Mouse (Mus musculus) frontal cortex, postnatal 10 days (tissue): ENCODE measurements around the gene Ep400.
A peak's percentile ranks its signal among the peaks of the same experiment; 100 is the strongest.

ENCODE experiments used
- DNase-seq, 2 experiments: peaks; one replicate each; pipeline ENCODE4 v3.0.0; 2022; ENCODE audit warnings: low spot score in 2 of 2, mixed read lengths in 1 of 2

The Ep400 gene

DNA sequence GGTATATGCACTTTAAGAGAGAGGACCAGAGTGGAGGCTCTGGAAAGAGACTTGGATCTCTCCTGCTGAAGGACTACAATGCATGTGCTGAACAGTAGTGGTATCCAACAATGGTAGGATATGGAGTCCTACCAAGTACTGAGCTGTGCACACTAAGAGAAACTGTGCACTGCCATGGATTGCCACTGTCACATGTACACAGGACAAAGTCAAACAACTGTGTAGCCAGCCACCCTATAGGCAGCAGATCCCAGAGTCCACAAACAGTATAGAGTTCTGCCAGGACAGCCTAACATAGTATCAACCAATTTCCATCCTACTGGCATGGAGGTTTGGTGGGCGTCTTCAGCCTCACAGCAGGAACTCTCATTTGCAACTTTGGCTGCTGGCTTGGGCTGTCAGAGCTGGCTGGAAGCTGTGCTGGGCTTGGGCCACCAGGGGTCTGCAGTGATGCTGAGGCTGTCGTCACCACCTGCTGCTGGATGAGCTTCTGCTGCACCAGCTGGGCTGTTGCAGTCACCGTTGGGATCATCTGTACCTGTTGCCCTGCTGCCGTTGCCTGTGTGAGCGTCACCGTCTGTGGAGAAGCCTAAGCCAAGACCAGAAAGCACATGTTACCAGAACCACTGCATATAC, 104.9 kb downstream of the Ep400 start:
- no peak for DNase-seq

DNA sequence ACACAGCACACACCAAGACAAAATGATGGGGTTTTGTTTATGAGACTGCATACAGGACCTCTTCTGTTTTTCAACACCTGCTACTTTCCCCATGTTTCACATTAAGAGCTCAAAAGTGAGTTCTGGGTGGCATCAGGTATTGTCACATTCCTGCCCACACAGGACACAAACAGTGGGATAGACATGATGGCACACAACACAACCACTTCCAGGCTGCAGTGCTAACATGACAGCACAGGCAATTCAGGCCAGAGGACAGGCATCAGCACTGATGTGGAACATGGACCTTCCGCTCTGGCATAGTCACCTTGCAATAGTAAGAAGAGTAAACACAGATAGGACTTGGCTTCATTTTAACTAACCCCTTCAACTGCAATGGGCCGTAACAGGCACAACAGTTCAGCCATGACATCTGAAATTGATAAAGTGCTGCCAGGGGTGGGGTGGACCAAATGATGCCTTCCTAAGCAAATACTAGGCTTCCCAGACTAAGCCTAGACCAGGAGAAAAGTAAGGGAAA, 105.7 kb downstream of the Ep400 start:
- no peak for DNase-seq

GRCm38 (mm10) chr5:110664041-110664440, 106.5 kb downstream of the Ep400 start:
- DNase-seq = no peak

DNA sequence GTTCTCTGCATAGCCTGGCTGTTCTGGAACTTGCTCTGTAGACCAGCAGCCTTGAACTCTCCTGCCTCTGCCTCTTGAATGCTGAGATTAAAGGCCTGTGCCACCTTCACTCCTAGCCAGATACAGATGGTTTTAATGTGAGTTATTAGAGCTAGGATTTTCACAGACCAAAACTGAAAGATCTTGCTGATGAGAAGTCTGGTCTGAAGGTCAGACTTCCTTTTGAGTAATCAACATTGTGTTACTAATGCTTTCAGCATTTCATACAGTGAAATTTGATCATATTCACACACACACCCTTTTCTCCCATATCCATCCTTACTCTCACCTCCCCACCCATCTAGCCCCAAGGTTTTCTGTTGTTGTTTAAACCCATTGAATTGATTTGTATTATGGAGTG, 110.8 kb downstream of the Ep400 start:
- no peak for DNase-seq

DNA sequence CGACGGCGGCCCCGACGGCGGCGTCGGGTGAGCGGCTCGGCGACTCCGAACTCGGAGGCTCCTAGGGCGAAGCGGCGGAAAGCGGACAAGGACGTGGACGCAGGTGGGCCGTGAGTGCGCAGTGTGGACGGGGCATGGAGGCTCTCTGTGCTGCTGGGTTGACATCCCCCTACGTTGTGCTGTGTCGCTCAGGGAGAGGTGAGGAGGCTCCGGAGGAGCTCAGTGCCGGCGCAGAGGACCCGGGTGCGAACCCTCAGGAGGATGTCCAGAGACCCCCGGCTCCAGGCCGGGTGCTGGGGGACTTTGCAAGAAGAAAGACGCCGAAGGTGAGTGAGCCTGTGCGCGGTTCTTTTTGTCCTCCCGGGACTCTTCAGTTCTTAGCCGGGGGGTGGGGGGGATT, 116.8 kb downstream of the Ep400 start:
- DNase-seq = no peak

DNA sequence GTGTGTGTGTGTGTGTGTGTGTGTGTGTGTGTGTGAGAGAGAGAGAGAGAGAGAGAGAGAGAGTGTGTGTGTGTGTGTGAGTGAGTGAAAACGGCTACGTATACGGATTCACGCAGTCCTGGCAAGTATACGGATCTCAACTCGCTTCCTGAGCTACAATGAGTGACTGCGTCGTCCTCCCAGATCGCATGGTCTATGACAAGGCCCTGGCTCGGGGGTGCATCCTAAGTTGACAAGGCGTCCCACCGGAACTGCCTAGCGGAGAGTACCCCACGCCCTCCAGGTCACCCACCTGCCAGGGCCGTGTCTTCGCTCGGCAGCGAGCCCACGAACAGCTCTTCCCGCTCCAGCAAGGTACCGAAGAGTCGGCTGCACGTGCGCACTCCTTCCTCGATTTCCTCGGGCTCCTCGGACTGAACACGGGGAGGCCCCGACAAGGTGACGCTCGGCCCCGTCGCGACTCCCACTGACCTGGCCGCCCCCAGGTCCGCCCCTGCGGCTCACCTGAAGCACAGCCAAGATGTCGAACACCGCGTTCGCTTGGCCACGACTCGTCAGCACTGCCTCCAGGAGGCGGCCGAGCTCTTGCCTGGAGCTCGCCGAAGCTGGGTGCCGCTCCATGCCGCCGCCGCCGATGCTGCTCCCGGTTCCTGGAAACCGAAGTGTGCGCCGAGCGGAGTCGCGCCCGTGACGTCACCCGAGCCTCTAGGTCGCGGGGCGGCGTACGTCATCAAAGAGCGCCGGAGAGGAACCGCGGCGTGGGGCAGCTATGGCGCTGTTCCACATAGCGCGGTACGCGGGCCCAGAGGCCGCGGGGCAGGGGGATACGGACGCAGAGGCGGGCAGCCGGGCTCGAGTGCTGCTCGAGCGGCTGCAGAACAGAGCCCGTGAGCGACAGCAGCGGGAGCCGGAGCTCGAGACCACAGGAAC, 117.5 kb downstream of the Ep400 start, which contains the start of the genes Noc4l and Ddx51:
TSS of gene Noc4l (minus strand) at position 699 of the 930 bp plus-strand sequence.
TSS of gene Ddx51 (plus strand) at position 733 of the 930 bp plus-strand sequence.
- peak; percentile 88 to 96 for DNase-seq

DNA sequence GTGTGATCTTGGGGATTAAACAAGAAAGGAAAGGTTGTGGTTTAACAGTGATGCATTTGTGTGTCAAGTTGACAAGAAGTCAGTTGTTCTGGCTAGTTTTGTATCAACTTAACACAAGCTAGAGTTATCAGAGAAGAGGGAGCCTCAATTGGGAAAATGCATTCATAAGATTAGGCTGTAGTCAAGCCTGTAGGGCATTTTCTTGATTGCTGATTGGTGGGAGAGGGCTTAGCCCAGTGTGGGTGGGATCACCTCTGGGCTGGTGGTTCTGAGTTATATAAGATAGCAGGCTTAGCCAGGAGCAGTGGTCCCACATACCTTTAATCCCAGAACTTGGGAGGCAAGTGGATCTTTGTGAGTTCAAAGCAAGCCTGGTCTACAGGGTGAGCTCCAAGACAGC, 124.1 kb downstream of the Ep400 start:
- no peak for DNase-seq

GRCm38 (mm10) chr5:110639459-110639858, 131.1 kb downstream of the Ep400 start:
- DNase-seq = peak; percentile 62 to 69

GRCm38 (mm10) chr5:110638306-110639074, 132.0 kb downstream of the Ep400 start:
- DNase-seq = no peak

- DNase-seq = no peak
Measured at GRCm38 (mm10) chr5:110635951-110636707, 134.4 kb downstream of the Ep400 start.

DNA sequence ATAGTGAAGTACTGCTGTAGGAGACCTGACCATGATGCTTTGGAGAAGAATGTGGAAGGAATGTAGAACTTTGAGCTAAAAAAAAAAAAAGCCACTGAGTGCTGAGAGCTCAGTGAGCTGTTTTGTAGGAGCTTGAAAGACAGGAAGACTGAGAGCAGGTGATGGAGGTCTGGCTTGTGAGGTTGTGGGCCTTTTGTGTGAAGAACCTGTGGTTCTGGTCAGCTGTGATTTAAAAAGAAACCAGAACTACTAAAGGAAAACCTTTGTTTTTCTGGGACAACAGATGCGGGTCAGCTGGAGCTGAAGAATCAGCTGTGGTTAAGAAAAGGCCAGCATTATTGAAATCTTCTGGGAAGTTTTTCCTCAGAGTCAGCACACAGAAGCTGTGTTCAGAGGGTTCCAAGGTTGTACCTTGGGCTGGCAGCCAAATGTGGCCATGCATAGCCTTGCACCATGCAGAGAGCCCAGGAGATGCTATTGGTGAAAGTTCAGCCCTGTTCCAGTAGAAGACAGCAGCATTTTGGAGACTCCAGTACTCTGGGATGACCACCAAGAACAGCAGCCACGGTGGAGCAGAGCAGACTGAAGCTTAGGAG, 140.9 kb downstream of the Ep400 start:
- DNase-seq = no peak

- no peak for DNase-seq
Measured at GRCm38 (mm10) chr5:110628156-110628555, 142.4 kb downstream of the Ep400 start.

DNA sequence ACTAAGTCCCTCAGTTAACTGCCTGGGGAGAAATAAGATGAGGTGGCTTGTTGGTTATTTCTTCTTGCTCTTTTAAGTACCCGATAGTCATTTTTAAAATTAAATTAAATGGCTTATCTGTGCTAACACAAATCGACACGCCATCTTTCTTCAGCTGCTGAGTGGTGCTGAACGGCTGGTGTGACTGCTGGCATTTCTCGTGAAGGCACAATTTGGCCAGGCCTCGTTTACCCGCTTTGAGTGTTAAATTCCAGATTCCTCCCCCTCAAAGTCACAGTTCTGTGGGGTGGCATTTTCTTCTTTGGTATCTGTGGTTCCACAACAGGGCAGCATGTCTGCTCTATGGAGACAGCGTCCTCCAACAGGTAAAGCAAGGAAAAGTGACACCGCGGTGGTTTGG, 143.2 kb downstream of the Ep400 start:
- no peak for DNase-seq

GRCm38 (mm10) chr5:110624319-110624718, 146.2 kb downstream of the Ep400 start:
- no peak for DNase-seq

DNA sequence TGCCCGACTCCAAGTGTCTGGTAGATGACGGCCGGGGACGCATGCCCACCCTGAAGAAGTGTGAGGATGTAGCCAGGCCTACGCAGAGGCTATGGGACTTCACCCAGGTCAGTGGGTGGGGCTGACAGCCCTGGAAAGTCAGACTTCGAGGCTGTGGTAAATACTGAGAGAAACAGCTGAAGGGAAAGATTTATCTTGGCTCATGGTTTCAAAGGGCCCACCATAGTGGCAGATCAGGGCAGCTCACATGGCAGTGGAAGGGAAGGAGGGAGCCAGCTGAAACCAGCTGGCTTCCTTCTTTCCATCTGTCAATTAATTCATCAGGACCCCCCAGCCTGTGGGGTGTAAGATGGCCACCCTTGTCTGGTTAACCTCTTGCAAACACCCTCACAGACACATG, 151.3 kb downstream of the Ep400 start:
- no peak for DNase-seq
